Mouse (Mus musculus): ENCODE measurements around the gene Slc22a22. TPM values are rescaled to one million over a fixed set of nuclear protein-coding genes. Genes with fewer than 3 reads are reported as not detected.

Gene Slc22a22
- polyA plus RNA-seq, 1 experiment from 2014 or later = not detected

GRCm38 (mm10) chr15:57496106-57496505 lies 18.7 kb upstream of the Slc22a22 start:
- ATAC-seq (ENCODE audit: low FRiP score) (no peak), DNase-seq (ENCODE audit: low spot score, missing footprints) (no peak)
- Histone ChIP-seq H3K4me2 (no peak overlapping the region), H3K27me3 (ENCODE audit: control insufficient read depth, insufficient read depth, low read length) (no peaks in the 10 kb centered on the region), H3K4me1 (ENCODE audit: control insufficient read depth, insufficient read depth, low read length) (no peaks in the 10 kb centered on the region), H3K9ac (ENCODE audit: low read length) (no peak overlapping the region), H3K27ac (ENCODE audit: low read depth, low read length) (no peak overlapping the region), H3K9me3 (ENCODE audit: control insufficient read depth, low read length) (no peaks in the 10 kb centered on the region), H3K4me3 (ENCODE audit: low read depth, low read length) (no peak overlapping the region), H3K36me3 (ENCODE audit: control insufficient read depth, insufficient read depth, low read length) (no peaks in the 10 kb centered on the region)
- 78% methylated on average over 2 of the region's 2 CpGs for WGBS

- no peak overlapping the region for H3K4me3 ChIP-seq (ENCODE audit: low read depth, low read length)
- no peaks in the 10 kb centered on the region for H3K4me1 ChIP-seq (ENCODE audit: control insufficient read depth, insufficient read depth, low read length)
- no peak overlapping the region for H3K9ac ChIP-seq (ENCODE audit: low read length)
- ATAC-seq (ENCODE audit: low FRiP score) (peak; percentile 61), DNase-seq (ENCODE audit: low spot score, missing footprints) (no peak)
- 24% methylated on average over 2 of the region's 2 CpGs for WGBS
- no peak overlapping the region for H3K4me2 ChIP-seq
- H3K36me3 ChIP-seq (ENCODE audit: control insufficient read depth, insufficient read depth, low read length) = no peaks in the 10 kb centered on the region
- no peaks in the 10 kb centered on the region for H3K27me3 ChIP-seq (ENCODE audit: control insufficient read depth, insufficient read depth, low read length)
- no peak overlapping the region for H3K27ac ChIP-seq (ENCODE audit: low read depth, low read length)
- no peaks in the 10 kb centered on the region for H3K9me3 ChIP-seq (ENCODE audit: control insufficient read depth, low read length)
Measured at GRCm38 (mm10) chr15:57482509-57482908, 5.1 kb upstream of the Slc22a22 start.

- Histone ChIP-seq H3K4me2 (no peak overlapping the region), H3K4me3 (ENCODE audit: low read depth, low read length) (no peak overlapping the region), H3K27me3 (ENCODE audit: control insufficient read depth, insufficient read depth, low read length) (no peaks in the 10 kb centered on the region), H3K27ac (ENCODE audit: low read depth, low read length) (no peak overlapping the region), H3K36me3 (ENCODE audit: control insufficient read depth, insufficient read depth, low read length) (no peaks in the 10 kb centered on the region), H3K9ac (ENCODE audit: low read length) (no peak overlapping the region), H3K4me1 (ENCODE audit: control insufficient read depth, insufficient read depth, low read length) (no peaks in the 10 kb centered on the region), H3K9me3 (ENCODE audit: control insufficient read depth, low read length) (no peaks in the 10 kb centered on the region)
- 62% methylated on average over 3 of the region's 3 CpGs for WGBS
- no peak for ATAC-seq (ENCODE audit: low FRiP score)
- DNase-seq (ENCODE audit: low spot score, missing footprints) = no peak
Measured at GRCm38 (mm10) chr15:57471648-57472047, 5.8 kb downstream of the Slc22a22 start.

GRCm38 (mm10) chr15:57465996-57466395 lies 11.4 kb downstream of the Slc22a22 start:
- Histone ChIP-seq H3K4me3 (ENCODE audit: low read depth, low read length) (no peak overlapping the region), H3K9me3 (ENCODE audit: control insufficient read depth, low read length) (no peaks in the 10 kb centered on the region), H3K27me3 (ENCODE audit: control insufficient read depth, insufficient read depth, low read length) (no peaks in the 10 kb centered on the region), H3K36me3 (ENCODE audit: control insufficient read depth, insufficient read depth, low read length) (no peaks in the 10 kb centered on the region), H3K4me2 (no peak overlapping the region), H3K9ac (ENCODE audit: low read length) (no peak overlapping the region), H3K4me1 (ENCODE audit: control insufficient read depth, insufficient read depth, low read length) (no peaks in the 10 kb centered on the region), H3K27ac (ENCODE audit: low read depth, low read length) (no peak overlapping the region)
- ATAC-seq (ENCODE audit: low FRiP score) = no peak
- no peak for DNase-seq (ENCODE audit: low spot score, missing footprints)

GRCm38 (mm10) chr15:57465061-57465460 lies 12.4 kb downstream of the Slc22a22 start:
- no peaks in the 10 kb centered on the region for H3K9me3 ChIP-seq (ENCODE audit: control insufficient read depth, low read length)
- no peak overlapping the region for H3K4me3 ChIP-seq (ENCODE audit: low read depth, low read length)
- no peak for ATAC-seq (ENCODE audit: low FRiP score)
- H3K27ac ChIP-seq (ENCODE audit: low read depth, low read length) = no peak overlapping the region
- H3K36me3 ChIP-seq (ENCODE audit: control insufficient read depth, insufficient read depth, low read length) = no peaks in the 10 kb centered on the region
- H3K4me2 ChIP-seq = no peak overlapping the region
- DNase-seq (ENCODE audit: low spot score, missing footprints) = no peak
- no peaks in the 10 kb centered on the region for H3K4me1 ChIP-seq (ENCODE audit: control insufficient read depth, insufficient read depth, low read length)
- no peaks in the 10 kb centered on the region for H3K27me3 ChIP-seq (ENCODE audit: control insufficient read depth, insufficient read depth, low read length)
- H3K9ac ChIP-seq (ENCODE audit: low read length) = no peak overlapping the region
- 84% methylated on average over 6 of the region's 6 CpGs for WGBS

GRCm38 (mm10) chr15:57464066-57464465 lies 13.4 kb downstream of the Slc22a22 start:
- ATAC-seq (ENCODE audit: low FRiP score) (no peak), DNase-seq (ENCODE audit: low spot score, missing footprints) (no peak)
- H3K9ac ChIP-seq (ENCODE audit: low read length) = no peak overlapping the region
- no peak overlapping the region for H3K4me2 ChIP-seq
- H3K27me3 ChIP-seq (ENCODE audit: control insufficient read depth, insufficient read depth, low read length) = no peaks in the 10 kb centered on the region
- no peak overlapping the region for H3K27ac ChIP-seq (ENCODE audit: low read depth, low read length)
- H3K4me1 ChIP-seq (ENCODE audit: control insufficient read depth, insufficient read depth, low read length) = no peaks in the 10 kb centered on the region
- no peaks in the 10 kb centered on the region for H3K36me3 ChIP-seq (ENCODE audit: control insufficient read depth, insufficient read depth, low read length)
- 90% methylated on average over 11 of the region's 11 CpGs for WGBS
- H3K4me3 ChIP-seq (ENCODE audit: low read depth, low read length) = no peak overlapping the region
- no peaks in the 10 kb centered on the region for H3K9me3 ChIP-seq (ENCODE audit: control insufficient read depth, low read length)

GRCm38 (mm10) chr15:57461284-57461683 lies 16.1 kb downstream of the Slc22a22 start:
- H3K36me3 ChIP-seq (ENCODE audit: control insufficient read depth, insufficient read depth, low read length) = no peaks in the 10 kb centered on the region
- H3K9me3 ChIP-seq (ENCODE audit: control insufficient read depth, low read length) = no peaks in the 10 kb centered on the region
- ATAC-seq (ENCODE audit: low FRiP score) (no peak), DNase-seq (ENCODE audit: low spot score, missing footprints) (no peak)
- no peak overlapping the region for H3K9ac ChIP-seq (ENCODE audit: low read length)
- no peaks in the 10 kb centered on the region for H3K27me3 ChIP-seq (ENCODE audit: control insufficient read depth, insufficient read depth, low read length)
- H3K27ac ChIP-seq (ENCODE audit: low read depth, low read length) = no peak overlapping the region
- no peaks in the 10 kb centered on the region for H3K4me1 ChIP-seq (ENCODE audit: control insufficient read depth, insufficient read depth, low read length)
- no peak overlapping the region for H3K4me3 ChIP-seq (ENCODE audit: low read depth, low read length)
- no peak overlapping the region for H3K4me2 ChIP-seq
- 35% methylated on average over 1 of the region's 1 CpGs for WGBS

- no peaks in the 10 kb centered on the region for H3K4me1 ChIP-seq (ENCODE audit: control insufficient read depth, insufficient read depth, low read length)
- no peak overlapping the region for H3K9ac ChIP-seq (ENCODE audit: low read length)
- H3K9me3 ChIP-seq (ENCODE audit: control insufficient read depth, low read length) = no peaks in the 10 kb centered on the region
- no peak overlapping the region for H3K4me2 ChIP-seq
- DNase-seq (ENCODE audit: low spot score, missing footprints) (no peak), ATAC-seq (ENCODE audit: low FRiP score) (no peak)
- H3K27ac ChIP-seq (ENCODE audit: low read depth, low read length) = no peak overlapping the region
- H3K36me3 ChIP-seq (ENCODE audit: control insufficient read depth, insufficient read depth, low read length) = no peaks in the 10 kb centered on the region
- 73% methylated on average over 2 of the region's 2 CpGs for WGBS
- H3K4me3 ChIP-seq (ENCODE audit: low read depth, low read length) = no peak overlapping the region
- H3K27me3 ChIP-seq (ENCODE audit: control insufficient read depth, insufficient read depth, low read length) = no peaks in the 10 kb centered on the region
Measured at GRCm38 (mm10) chr15:57457374-57457773, 20.1 kb downstream of the Slc22a22 start.

GRCm38 (mm10) chr15:57434710-57435404 lies 42.6 kb downstream of the Slc22a22 start:
- WGBS = 85% methylated on average over 2 of the region's 2 CpGs
- no peak overlapping the region for H3K27ac ChIP-seq (ENCODE audit: low read depth, low read length)

More at GRCm38 (mm10) chr15:57434710-57435404, 42.6 kb downstream of the Slc22a22 start:
- no peaks in the 10 kb centered on the region for H3K4me1 ChIP-seq (ENCODE audit: control insufficient read depth, insufficient read depth, low read length)
- H3K36me3 ChIP-seq (ENCODE audit: control insufficient read depth, insufficient read depth, low read length) = no peaks in the 10 kb centered on the region
- DNase-seq (ENCODE audit: low spot score, missing footprints) (no peak), ATAC-seq (ENCODE audit: low FRiP score) (no peak)
- no peak overlapping the region for H3K9ac ChIP-seq (ENCODE audit: low read length)
- no peaks in the 10 kb centered on the region for H3K9me3 ChIP-seq (ENCODE audit: control insufficient read depth, low read length)
- H3K4me3 ChIP-seq (ENCODE audit: low read depth, low read length) = no peak overlapping the region
- H3K27me3 ChIP-seq (ENCODE audit: control insufficient read depth, insufficient read depth, low read length) = no peaks in the 10 kb centered on the region
- no peak overlapping the region for H3K4me2 ChIP-seq
